Mouse (Mus musculus): ENCODE data around the gene 5830411N06Rik.

Gene 5830411N06Rik

DNA sequence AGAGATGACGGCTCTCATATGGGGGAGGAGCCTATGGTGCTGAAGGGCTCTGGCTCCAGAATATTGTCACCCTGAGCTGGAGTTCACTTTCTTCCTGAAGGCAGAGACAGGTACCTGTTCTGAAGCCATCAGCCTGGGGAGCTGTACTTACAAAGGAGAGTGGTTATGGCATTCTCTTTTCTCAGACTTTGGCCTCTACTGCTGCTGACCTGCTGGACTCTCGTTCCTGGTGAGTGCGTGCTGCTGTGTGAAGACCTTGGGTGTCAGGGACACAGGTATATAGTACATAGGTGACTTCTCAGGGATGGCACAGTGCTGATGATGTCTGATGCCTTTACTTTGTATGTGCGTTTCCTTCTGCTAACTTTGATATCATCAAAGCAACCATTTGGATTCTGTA lies at the start of gene 5830411N06Rik:
Gene 5830411N06Rik, plus strand, starts transcription at position 69 of the 400 bp plus-strand sequence.
- no peak for DNase-seq (ENCODE audit: low spot score in 2 of 2)

DNA sequence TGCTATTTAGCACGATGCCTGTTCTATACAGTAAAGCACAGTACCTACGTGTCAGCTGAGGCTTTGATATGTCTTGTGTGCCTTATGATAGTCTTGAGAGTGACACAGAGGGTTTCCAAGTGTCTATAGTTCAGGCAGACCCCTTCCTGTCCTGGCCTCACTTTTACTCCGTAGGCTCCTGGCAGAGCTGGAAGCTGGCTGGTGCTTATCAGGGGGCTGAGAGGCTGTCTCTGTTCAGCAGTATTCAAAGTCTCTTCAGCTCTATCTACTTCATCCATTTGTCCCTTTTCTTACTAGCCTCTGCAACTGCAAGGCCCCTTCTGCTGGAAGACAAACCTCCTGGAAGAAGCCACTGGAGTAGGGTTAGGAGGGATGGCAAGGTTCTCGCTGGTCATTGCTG lies 46.0 kb upstream of the 5830411N06Rik start:
- DNase-seq (ENCODE audit: low spot score in 2 of 2): no peak

DNA sequence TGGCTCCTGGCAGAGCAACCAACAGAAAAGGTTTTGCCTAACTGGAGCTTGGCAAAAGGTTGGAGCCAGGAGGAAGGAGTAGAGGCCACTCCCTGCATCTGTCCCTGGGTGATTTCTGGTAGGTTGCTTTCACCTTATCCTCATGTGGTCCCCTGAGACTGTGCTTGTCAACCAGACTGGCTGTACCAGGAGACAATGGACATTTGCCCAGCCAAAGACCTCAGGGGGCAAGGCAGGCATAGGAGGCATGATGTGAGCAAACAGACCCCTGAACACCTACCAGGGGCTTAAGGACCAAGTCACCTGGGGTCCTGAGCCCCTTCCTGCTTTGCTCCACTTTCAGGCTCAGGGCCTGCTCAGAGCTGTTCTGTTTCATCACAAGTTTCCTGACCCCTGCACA lies 41.2 kb upstream of the 5830411N06Rik start, which contains the start of gene Olfr524:
Gene Olfr524, minus strand, starts transcription at position 101 of the 400 bp plus-strand sequence.
- no peak for DNase-seq (ENCODE audit: low spot score in 2 of 2)

DNA sequence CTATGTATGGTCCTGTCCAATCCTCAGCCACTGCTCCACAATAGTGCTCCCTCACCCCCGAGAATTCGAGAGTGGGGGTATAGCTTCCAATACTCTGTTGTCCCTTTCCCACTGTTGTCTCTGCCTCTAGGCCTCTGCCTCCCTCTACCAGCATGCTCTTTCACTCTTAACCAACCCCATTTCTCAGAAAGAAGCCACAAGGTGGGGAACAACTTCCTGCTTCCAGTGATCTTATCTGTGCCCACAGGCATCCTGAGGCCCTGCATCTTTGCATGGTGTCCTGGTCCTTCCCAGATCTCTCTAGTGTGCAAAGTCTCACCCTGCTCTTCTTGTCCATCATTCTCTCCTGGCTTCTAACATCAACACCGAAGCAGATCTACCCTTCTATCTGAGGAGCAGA lies 40.2 kb upstream of the 5830411N06Rik start:
- no peak for DNase-seq (ENCODE audit: low spot score in 2 of 2)

DNA sequence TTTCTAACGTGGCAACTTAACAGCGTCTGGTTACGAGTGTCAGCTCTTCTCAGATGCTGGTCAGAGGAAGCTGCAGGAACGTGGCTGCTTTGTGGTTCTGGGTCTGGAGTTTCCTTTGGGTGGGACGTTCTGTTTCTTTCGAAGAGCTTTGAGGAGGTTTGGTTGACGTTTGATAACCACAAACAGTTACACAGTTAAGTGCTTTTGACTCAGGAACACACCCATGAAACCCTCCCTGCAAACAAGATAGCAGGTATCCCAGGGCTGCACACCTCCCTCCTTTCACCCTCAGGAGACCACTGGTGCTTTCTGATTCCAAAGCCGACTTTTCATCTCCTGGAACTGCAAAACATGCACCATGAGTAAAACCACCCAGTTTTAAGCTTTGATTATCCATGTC lies 38.9 kb upstream of the 5830411N06Rik start:
- no peak for DNase-seq (ENCODE audit: low spot score in 2 of 2)

DNA sequence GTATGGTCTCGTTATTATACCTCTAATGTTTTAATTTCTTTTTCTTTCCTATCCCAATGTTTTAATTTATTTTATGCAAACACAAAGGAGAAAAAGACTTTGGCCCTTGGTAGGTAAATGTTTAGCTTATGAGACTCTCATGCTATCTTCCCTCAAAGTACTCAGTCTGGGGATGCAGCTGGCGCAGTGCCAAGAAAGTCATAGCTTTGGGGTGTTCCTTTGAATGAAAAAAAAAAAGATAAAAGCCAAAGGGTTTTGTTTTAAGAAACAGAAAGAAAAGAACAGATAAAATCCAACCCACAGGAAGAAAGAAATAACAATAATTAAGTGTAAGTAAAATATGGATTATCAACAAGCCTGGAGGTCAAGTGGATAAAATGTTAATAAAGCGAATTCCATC lies 38.4 kb upstream of the 5830411N06Rik start:
- DNase-seq (ENCODE audit: low spot score in 2 of 2): no peak

DNA sequence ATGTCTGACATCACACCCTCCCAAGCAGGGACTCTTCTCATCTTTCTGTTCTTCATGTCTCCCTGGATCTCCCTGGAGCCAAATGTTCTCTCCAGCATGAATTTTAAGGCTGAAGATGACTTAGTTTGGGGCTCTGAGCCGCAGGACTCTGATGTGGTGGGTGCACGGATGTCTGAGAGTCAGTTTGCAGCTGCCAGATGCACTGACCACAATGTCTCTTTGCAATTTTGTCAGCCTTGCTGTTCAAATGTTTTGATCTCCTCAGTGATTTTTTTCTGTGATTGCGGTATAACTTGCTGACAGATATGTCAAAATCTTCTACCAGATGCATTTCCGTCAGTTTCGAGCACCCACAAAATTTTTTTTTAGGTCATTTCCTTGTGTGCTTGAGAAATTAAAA lies 33.2 kb upstream of the 5830411N06Rik start:
- DNase-seq (ENCODE audit: low spot score in 2 of 2): no peak

DNA sequence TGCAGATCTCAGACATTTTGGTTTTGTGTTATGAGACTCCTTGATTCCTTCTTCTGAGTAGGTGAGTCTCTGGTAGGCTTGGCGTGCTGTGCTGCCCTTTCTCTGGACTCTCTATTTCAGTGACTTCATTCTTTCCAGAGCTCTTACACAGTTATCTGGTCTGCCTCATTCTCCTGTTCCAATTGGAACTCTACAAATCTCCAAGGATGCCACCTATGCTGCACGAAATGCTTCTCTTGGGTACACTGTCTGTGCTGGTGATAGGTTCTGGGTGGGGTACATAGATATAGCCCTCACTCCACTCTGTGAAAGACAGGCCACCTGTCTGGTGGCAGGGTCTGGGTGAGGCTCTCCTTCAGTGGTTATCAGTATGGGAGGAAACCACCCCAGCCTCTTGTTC lies 29.1 kb upstream of the 5830411N06Rik start, which contains the start of gene Cd163l1:
Gene Cd163l1, plus strand, starts transcription at position 301 of the 400 bp plus-strand sequence.
- DNase-seq (ENCODE audit: low spot score in 2 of 2): no peak

DNA sequence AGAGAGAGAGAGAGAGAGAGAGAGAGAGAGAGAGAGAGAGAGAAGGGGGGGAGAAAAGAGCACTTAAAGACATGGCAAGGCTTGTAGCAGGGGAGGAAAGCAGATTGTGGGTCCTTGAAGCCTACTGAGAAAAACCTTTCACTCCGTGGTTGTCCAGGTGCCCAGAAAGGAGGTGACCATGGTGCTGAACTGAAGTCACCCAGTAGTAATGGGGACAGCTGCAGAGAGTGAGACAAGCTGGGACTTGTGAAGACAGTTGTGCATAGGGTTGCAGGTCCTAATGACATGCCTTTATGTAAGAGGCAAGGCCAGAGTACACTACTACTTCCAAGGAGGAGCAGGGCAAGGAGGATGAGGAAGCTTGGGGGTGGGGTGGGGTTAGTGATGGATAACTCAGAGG lies 27.8 kb upstream of the 5830411N06Rik start:
- DNase-seq (ENCODE audit: low spot score in 2 of 2): no peak

DNA sequence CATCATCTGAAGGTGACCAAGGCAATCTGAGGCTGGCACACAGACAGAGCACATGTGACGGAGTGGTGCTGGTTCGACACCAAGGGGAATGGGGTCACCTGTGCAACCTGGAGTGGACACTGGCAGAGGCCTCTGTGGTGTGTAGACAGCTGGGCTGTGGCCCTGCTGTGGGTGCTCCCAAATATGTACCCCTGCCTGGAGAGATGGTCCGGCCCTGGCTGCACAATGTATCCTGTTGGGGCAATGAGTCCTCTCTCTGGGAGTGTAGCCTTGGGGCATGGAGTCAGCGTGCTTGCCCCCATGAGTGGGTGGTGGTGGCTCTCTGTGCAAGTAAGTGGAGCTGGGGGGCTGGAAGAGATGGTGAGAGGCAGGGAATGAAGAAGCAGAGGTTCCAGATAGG lies 26.7 kb upstream of the 5830411N06Rik start:
- DNase-seq (ENCODE audit: low spot score in 2 of 2): no peak

DNA sequence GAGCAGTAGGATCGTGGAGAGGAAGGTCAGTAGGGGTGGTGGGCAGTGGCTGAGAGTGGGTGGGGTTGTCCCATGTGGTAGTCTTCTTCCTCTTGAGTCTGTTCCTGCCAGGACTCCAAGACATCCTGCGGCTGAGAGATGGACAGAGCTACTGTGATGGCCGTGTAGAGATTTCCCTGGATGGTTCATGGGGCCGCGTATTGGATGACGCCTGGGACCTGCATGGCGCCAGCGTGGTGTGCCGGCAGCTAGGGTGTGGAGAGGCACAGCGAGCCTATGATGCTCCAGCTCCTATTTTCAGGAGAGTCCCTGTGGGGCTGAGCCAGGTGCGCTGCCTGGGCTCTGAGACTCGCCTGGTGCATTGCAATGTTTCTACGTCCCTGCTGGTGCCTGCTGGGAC lies 22.9 kb upstream of the 5830411N06Rik start:
- no peak for DNase-seq (ENCODE audit: low spot score in 2 of 2)

DNA sequence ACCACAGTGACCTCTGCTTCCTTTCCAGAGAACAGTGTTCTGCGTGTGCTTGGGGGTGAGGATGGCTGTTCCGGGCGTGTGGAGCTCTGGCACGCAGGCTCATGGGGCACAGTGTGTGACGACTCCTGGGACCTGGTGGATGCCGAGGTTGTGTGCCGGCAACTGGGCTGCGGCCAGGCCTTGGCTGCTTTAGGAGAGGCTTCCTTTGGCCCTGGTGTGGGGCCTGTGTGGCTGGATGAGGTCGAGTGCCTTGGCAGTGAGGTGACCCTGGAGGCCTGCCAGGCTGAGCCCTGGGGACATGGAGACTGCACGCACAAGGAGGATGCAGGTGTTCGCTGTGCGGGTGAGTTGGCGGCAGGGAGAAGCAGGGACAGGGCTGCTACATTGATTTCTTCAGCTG lies 18.6 kb upstream of the 5830411N06Rik start:
- DNase-seq (ENCODE audit: low spot score in 2 of 2): no peak

DNA sequence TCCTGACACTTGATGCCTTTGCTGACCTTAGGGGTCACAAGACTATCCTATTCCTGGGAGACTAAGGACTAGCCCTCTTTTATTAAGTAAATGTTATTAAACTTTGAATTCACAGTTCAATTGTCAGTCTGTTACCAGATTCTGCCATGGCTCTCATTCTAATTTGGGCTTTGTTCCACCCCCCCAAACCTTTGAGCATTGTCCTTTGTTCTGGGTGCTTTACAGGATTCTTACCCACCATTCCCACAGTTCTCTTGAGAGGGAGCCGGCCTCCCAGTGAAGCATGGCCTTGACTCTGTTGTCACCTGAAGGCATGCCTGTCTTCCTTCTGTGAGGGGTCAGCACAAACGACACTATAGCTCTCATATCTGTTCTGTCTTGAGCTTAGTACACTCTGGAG lies 16.1 kb upstream of the 5830411N06Rik start:
- no peak for DNase-seq (ENCODE audit: low spot score in 2 of 2)

DNA sequence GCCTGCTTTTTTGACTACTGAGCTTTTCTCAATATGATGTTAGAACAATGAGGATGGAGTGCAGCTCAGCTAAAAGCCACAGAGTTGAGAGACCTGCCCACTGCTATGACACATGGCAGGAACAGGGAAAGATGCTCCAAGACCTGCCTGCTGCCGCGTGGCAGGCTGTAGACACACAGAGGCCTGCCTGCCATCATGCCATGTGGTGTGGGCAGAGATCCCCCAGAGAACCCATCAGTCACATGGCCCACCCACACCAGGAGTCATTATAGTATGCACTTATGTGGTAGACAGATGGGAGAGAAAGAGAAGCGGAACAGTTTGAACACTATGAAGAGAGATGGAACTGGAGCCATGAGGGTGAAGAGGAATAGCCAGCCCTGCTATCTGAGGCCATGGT lies 13.4 kb upstream of the 5830411N06Rik start:
- no peak for DNase-seq (ENCODE audit: low spot score in 2 of 2)

DNA sequence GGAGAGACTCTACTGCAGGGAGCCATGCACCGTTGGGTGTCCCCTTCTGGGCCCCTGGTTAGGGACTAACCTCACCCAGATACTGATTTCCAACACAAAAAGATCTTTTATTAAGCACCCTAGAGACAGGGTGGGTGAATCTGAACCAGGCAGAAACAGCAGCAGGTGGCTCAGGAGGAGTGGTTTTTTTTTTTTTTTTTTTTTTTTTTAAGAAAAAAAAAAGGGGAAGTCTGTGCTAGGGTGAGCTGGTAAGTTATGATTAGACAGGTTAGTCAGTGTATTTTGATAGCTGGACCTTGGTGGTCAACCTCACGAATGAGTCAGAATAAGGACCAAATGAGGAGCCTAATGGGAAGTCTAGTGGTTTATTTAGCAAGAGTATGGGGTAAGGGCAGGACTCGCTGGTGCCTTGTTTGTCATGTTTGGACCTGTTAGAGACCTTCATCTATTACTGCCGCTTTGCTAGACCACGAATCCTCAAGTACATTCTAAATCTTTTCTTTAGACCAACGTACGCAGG lies 6.8 kb downstream of the 5830411N06Rik start:
- no peak for DNase-seq (ENCODE audit: low spot score in 2 of 2)

DNA sequence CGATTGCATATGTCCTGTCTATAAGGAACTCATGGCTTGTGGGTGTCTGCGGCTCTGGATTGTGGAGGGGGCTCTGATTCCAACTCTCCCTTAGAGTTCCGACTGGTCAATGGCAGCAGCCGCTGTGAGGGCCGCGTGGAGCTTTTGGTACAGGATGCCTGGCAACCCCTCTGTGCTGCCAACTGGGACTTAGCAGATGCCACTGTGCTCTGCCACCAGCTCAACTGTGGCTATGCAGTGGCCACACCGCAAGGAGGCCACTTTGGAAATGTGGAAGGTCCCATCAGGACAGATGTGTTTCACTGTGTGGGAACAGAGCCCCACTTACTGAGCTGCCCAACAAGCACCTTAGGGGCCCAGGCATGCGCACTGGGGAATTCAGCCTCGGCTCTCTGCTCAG lies 48.7 kb downstream of the 5830411N06Rik start:
- DNase-seq (ENCODE audit: low spot score in 2 of 2): no peak

DNA sequence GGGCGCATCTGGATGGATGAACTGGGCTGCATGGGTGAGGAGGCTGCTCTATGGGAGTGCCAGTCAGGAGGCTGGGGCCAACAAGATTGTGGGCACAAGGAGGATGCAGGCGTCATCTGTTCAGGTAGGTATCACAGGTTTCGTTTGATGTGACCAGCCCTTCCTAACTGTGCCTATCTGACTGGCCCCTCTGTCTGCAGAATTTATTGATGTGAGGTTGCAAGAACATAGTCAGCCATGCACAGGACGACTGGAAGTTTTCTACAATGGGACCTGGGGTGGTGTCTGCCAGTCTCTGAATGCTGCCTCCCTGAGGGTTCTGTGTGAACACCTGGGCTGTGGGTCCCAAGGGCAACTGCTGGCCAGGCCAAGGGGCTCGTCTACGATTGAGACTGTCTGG lies 49.8 kb downstream of the 5830411N06Rik start:
- DNase-seq (ENCODE audit: low spot score in 2 of 2): no peak

DNA sequence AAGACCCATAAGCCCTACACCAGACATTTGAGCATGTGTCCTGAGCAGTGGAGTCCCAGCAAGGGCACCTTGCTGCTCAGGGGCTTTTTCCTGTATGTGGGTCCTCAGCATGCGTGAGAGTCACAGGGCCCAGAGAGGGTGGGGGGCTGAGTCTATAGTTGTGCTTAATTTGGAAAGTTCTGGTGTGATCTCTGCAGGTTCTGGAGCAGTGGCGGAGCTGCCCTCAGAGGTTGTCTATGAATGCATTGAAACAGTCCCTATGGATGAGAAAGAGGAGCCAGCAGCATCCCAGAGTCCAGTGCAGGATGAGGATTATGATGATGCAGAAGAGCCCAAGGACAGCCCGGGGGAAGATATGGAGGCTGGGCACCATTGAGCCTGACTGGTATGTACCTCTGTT lies 52.3 kb downstream of the 5830411N06Rik start:
- DNase-seq (ENCODE audit: low spot score in 2 of 2): no peak

DNA sequence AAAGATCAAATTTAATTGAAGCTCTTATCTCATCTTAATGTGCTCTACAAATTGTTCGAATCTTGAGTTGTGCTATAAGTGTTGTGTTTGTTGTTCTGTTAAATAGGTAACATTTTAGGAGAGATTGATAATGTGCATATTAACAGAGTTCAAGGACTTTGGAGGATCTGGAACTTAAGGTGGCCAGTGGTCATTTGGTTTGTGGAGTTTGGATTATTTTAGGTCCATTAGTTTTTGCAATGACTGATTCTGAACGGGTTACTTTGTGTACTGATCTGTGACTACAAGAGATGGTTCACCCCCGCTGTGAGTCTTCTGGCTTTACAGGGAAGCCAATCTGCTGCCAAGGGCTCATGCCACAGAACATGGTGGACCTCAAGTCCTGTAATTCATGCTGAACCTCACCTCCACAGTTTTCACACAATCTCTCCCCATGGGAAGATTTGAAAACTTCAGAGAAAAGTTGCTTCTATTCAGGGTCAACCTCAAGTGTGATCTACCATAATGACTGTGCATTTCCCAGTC lies 72.8 kb downstream of the 5830411N06Rik start:
- DNase-seq (ENCODE audit: low spot score in 2 of 2): no peak

DNA sequence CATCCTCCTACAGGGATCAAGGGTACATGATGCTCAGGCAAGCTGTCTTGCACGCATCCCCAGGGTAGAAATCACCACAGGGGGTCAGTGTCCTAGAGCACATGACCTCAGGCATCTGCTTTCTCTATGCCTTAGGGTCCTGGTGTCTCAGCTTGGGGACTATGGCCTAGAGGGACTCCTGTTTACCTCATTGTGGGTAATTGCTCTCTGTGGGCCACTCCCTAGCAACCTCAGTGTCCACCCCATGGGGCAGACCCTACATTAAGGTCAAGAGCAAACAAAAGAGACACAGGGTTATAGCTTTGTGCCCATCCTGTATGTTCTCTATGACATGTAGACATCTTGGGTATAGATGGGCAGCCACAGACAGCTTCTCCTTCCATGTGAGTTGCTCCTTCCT lies 73.5 kb downstream of the 5830411N06Rik start, which contains the start of gene Olfr525:
Gene Olfr525, plus strand, starts transcription at position 301 of the 400 bp plus-strand sequence.
- no peak for DNase-seq (ENCODE audit: low spot score in 2 of 2)

DNA sequence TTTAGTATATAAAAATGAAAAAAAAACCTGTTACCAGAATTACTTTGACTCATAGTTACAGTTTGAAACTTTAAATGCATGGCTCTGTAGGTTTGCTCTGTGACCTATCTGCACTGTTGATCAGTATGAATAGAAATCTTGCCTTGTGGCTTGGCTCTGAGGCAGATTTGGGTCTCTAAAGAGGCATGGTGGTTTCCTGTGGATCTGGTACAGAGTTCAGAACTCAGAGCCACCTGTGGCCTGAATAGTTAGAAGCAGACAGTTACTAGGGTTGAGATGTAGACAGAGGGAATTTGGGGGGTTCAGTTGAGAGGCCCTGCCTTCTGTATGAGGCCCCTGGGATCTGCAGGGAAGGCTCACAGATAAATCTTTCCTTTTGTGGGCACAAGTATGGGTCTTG lies 74.1 kb downstream of the 5830411N06Rik start:
- DNase-seq (ENCODE audit: low spot score in 2 of 2): no peak

DNA sequence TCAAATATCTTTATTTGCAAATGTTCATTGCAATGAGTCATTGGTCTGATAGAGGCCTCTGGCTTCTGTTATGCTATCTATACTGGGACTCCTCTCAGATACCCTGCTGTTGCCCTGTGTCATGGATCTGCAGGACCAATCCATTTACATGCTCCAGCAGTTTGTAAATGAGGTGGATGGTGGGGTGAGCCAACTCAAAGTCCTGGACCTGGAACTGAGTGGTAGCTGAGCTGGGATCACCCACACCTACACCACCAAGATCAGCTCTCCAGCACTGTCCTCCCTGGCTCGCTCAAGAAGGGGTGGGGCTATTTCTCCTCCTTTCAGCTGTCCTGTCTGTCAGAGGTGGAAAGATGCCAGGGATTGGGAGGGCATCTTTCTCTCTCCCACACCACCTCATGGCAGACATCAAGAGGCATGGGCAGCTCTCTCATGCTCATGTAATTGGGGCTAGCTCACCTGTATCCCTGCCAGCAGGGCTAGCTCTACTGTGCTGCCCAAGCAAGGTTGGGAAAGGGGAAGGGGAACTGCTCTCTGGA lies 82.8 kb downstream of the 5830411N06Rik start:
- no peak for DNase-seq (ENCODE audit: low spot score in 2 of 2)

DNA sequence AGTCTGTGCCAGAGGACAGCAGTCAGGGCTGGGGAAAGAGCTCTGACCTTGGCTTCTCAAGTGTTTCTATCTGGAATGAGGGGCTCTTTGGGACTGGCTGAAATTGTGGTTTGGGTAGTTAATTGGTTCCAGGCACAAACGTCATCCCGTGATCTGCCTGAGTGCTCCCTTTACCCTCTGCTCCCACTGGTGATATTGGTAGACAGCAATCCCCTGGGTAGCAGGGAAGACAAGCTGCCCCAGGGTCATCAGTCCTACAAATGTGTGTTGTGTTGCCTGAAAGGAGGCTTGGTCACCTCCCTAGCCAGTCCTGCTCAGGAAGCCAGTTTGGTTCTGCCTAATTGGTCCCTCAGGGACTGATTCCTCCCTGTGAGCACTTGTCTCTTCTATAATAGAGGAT lies 86.6 kb downstream of the 5830411N06Rik start, which contains the start of gene Olfr527:
Gene Olfr527, plus strand, starts transcription at position 301 of the 400 bp plus-strand sequence.
- DNase-seq (ENCODE audit: low spot score in 2 of 2): no peak
